Mouse (Mus musculus): ENCODE measurements around the gene Chd4. TPM values are rescaled to one million over a fixed set of nuclear protein-coding genes. Genes with fewer than 3 reads are reported as not detected.

The Chd4 gene
- polyA plus RNA-seq, 1 experiment from 2014 or later, result 107 TPM

- Histone ChIP-seq H3K4me1 (replicated peaks) (peaks cover 47% of the 10 kb centered on the region), H3K27me3 (no peaks in the 10 kb centered on the region), H3K4me3 (peak within 1 kb of the TSS; percentile 98), H3K4me2 (peak within 1 kb of the TSS; percentile 97), H3K27ac (replicated peaks) (peak within 1 kb of the TSS; percentile 95), H3K36me3 (peaks cover 57% of the 10 kb centered on the region), H3K9ac (peak within 1 kb of the TSS; percentile 97), H3K9me3 (no peaks in the 10 kb centered on the region)
- WGBS, result under 1% methylated on average over 18 of the region's 18 CpGs
- ATAC-seq (ENCODE audit: low read depth), result peak; percentile 18
These were observed 70.4 kb downstream of the Chd4 start, which contains the start of gene Gapdh for GRCm38 (mm10) chr6:125166051-125166751. Gene Gapdh (minus strand): TSS chr6:125166467.

- ATAC-seq (ENCODE audit: low read depth), result no peak
- Histone ChIP-seq H3K4me2 (peak overlapping the region; percentile 97), H3K27ac (replicated peaks) (peak overlapping the region; percentile 95), H3K9ac (peak overlapping the region; percentile 97), H3K36me3 (peaks cover 61% of the 10 kb centered on the region), H3K9me3 (no peaks in the 10 kb centered on the region), H3K4me3 (peak overlapping the region; percentile 98; the same call in 1 of the 2 replicates), H3K4me1 (replicated peaks) (peaks cover 42% of the 10 kb centered on the region), H3K27me3 (no peaks in the 10 kb centered on the region)
- WGBS, result 17% methylated on average over 10 of the region's 10 CpGs
These were observed 71.3 kb downstream of the Chd4 start for GRCm38 (mm10) chr6:125166861-125167650.

- no peak for ATAC-seq (ENCODE audit: low read depth)
- Histone ChIP-seq H3K27me3 (no peaks in the 10 kb centered on the region), H3K4me2 (no peak overlapping the region), H3K36me3 (peaks cover 65% of the 10 kb centered on the region), H3K9me3 (no peaks in the 10 kb centered on the region), H3K4me3 (no peak overlapping the region), H3K4me1 (replicated peaks) (peaks cover 36% of the 10 kb centered on the region), H3K27ac (replicated peaks) (no peak overlapping the region), H3K9ac (no peak overlapping the region)
- WGBS, result 90% methylated on average over 14 of the region's 14 CpGs
These were observed 72.3 kb downstream of the Chd4 start for GRCm38 (mm10) chr6:125168086-125168485.

- ATAC-seq (ENCODE audit: low read depth), result no peak
- 89% methylated on average over 6 of the region's 6 CpGs for WGBS
- Histone ChIP-seq H3K27me3 (no peaks in the 10 kb centered on the region), H3K36me3 (peaks cover 81% of the 10 kb centered on the region), H3K4me3 (no peak overlapping the region), H3K9ac (no peak overlapping the region), H3K4me1 (replicated peaks) (peaks cover 22% of the 10 kb centered on the region), H3K27ac (replicated peaks) (no peak overlapping the region), H3K9me3 (no peaks in the 10 kb centered on the region), H3K4me2 (no peak overlapping the region)
These were observed 74.4 kb downstream of the Chd4 start for GRCm38 (mm10) chr6:125170194-125170593.

GRCm38 (mm10) chr6:125172474-125172873, 76.7 kb downstream of the Chd4 start:
- Histone ChIP-seq H3K4me3 (no peak overlapping the region), H3K36me3 (peaks cover 100% of the 10 kb centered on the region), H3K9me3 (no peaks in the 10 kb centered on the region), H3K9ac (no peak overlapping the region), H3K27me3 (no peaks in the 10 kb centered on the region), H3K4me1 (replicated peaks) (peaks cover 4% of the 10 kb centered on the region), H3K4me2 (no peak overlapping the region), H3K27ac (replicated peaks) (no peak overlapping the region)
- WGBS, result 94% methylated on average over 2 of the region's 2 CpGs
- ATAC-seq (ENCODE audit: low read depth), result no peak

GRCm38 (mm10) chr6:125173256-125173655, 77.5 kb downstream of the Chd4 start:
- H3K27ac ChIP-seq (replicated peaks), result no peak overlapping the region
- WGBS, result 95% methylated on average over 7 of the region's 7 CpGs

GRCm38 (mm10) chr6:125175469-125175868, 79.7 kb downstream of the Chd4 start:
- no peak overlapping the region for H3K9ac ChIP-seq
- H3K27me3 ChIP-seq, result no peaks in the 10 kb centered on the region
- H3K27ac ChIP-seq (replicated peaks), result no peak overlapping the region
- no peaks in the 10 kb centered on the region for H3K9me3 ChIP-seq
- H3K4me2 ChIP-seq, result no peak overlapping the region
- H3K36me3 ChIP-seq, result peaks cover 100% of the 10 kb centered on the region
- ATAC-seq (ENCODE audit: low read depth), result no peak
- H3K4me1 ChIP-seq (replicated peaks), result no peaks in the 10 kb centered on the region
- H3K4me3 ChIP-seq, result no peak overlapping the region
- 94% methylated on average over 5 of the region's 5 CpGs for WGBS

More at GRCm38 (mm10) chr6:125173256-125173655, 77.5 kb downstream of the Chd4 start:
- Histone ChIP-seq H3K27me3 (no peaks in the 10 kb centered on the region), H3K4me1 (replicated peaks) (no peaks in the 10 kb centered on the region), H3K36me3 (peaks cover 100% of the 10 kb centered on the region), H3K4me3 (no peak overlapping the region), H3K9me3 (no peaks in the 10 kb centered on the region), H3K4me2 (no peak overlapping the region), H3K9ac (no peak overlapping the region)
- ATAC-seq (ENCODE audit: low read depth), result no peak

- Histone ChIP-seq H3K4me3 (no peak overlapping the region), H3K9ac (no peak overlapping the region), H3K9me3 (no peaks in the 10 kb centered on the region), H3K27me3 (no peaks in the 10 kb centered on the region), H3K4me1 (replicated peaks) (no peaks in the 10 kb centered on the region), H3K36me3 (peaks cover 98% of the 10 kb centered on the region), H3K27ac (replicated peaks) (no peak overlapping the region), H3K4me2 (no peak overlapping the region)
- WGBS, result 91% methylated on average over 7 of the region's 7 CpGs
- no peak for ATAC-seq (ENCODE audit: low read depth)
These were observed 83.8 kb downstream of the Chd4 start for GRCm38 (mm10) chr6:125179601-125180000.

Small RNA genes lying within 50 kb of the gene (microRNA-seq; reads per million reads assigned to microRNA genes)
- not detected for gene Mir7045

Other genes starting within 250 kb of the Chd4 start
- 20.5 and 20.6 TPM in 2 replicates for gene P3h3, start 238.2 kb upstream of the Chd4 start, polyA plus RNA-seq (2015; fragmentation: Nextera tagmentation; extraction: Ambion mirVana)
- gene Gpr162, start 232.0 kb upstream of the Chd4 start, polyA plus RNA-seq (2015; fragmentation: Nextera tagmentation; extraction: Ambion mirVana), result 21.2 and 22.4 TPM in 2 replicates
- 0.21 TPM in 1 of 2 replicates, not detected in the other for gene Cd4, start 207.8 kb upstream of the Chd4 start, polyA plus RNA-seq (2015; fragmentation: Nextera tagmentation; extraction: Ambion mirVana)
- gene Lag3, start 184.3 kb upstream of the Chd4 start, polyA plus RNA-seq (2015; fragmentation: Nextera tagmentation; extraction: Ambion mirVana), result 2.2 and 3.2 TPM in 2 replicates
- gene Ptms, start 175.9 kb upstream of the Chd4 start, polyA plus RNA-seq (2015; fragmentation: Nextera tagmentation; extraction: Ambion mirVana), result 797 TPM in 2 replicates
- gene Mlf2, start 164.6 kb upstream of the Chd4 start, polyA plus RNA-seq (2015; fragmentation: Nextera tagmentation; extraction: Ambion mirVana), result 535 and 552 TPM in 2 replicates
- 85.4 and 96.4 TPM in 2 replicates for gene Cops7a, start 130.4 kb upstream of the Chd4 start, polyA plus RNA-seq (2015; fragmentation: Nextera tagmentation; extraction: Ambion mirVana)
- 28.4 and 28.9 TPM in 2 replicates for gene Pianp, start 99.3 kb upstream of the Chd4 start, polyA plus RNA-seq (2015; fragmentation: Nextera tagmentation; extraction: Ambion mirVana)
- 20.0 and 23.2 TPM in 2 replicates for gene Zfp384, start 86.8 kb upstream of the Chd4 start, polyA plus RNA-seq (2015; fragmentation: Nextera tagmentation; extraction: Ambion mirVana)
- 147 and 148 TPM in 2 replicates for gene Ing4, start 56.2 kb upstream of the Chd4 start, polyA plus RNA-seq (2015; fragmentation: Nextera tagmentation; extraction: Ambion mirVana)
- 19.0 and 21.0 TPM in 2 replicates for gene Acrbp, start 46.3 kb upstream of the Chd4 start, polyA plus RNA-seq (2015; fragmentation: Nextera tagmentation; extraction: Ambion mirVana)
- gene Lpar5, start 28.1 kb upstream of the Chd4 start, polyA plus RNA-seq (2015; fragmentation: Nextera tagmentation; extraction: Ambion mirVana), result 0.43 and 0.77 TPM in 2 replicates
- gene Nop2, start 35.9 kb downstream of the Chd4 start, polyA plus RNA-seq (2015; fragmentation: Nextera tagmentation; extraction: Ambion mirVana), result 44.5 and 45.3 TPM in 2 replicates
- gene Iffo1, start 49.3 kb downstream of the Chd4 start, polyA plus RNA-seq (2015; fragmentation: Nextera tagmentation; extraction: Ambion mirVana), result 21.1 and 24.0 TPM in 2 replicates
- 1,206 and 1,336 TPM in 2 replicates for gene Gapdh, start 70.5 kb downstream of the Chd4 start, polyA plus RNA-seq (2015; fragmentation: Nextera tagmentation; extraction: Ambion mirVana)
- 48.8 and 69.2 TPM in 2 replicates for gene Ncapd2, start 95.7 kb downstream of the Chd4 start, polyA plus RNA-seq (2015; fragmentation: Nextera tagmentation; extraction: Ambion mirVana)
- 143 and 158 TPM in 2 replicates for gene Mrpl51, start 95.8 kb downstream of the Chd4 start, polyA plus RNA-seq (2015; fragmentation: Nextera tagmentation; extraction: Ambion mirVana)
- gene Vamp1, start 119.6 kb downstream of the Chd4 start, polyA plus RNA-seq (2015; fragmentation: Nextera tagmentation; extraction: Ambion mirVana), result 16.2 and 17.1 TPM in 2 replicates
- 4.8 and 5.5 TPM in 2 replicates for gene Tapbpl, start 135.9 kb downstream of the Chd4 start, polyA plus RNA-seq (2015; fragmentation: Nextera tagmentation; extraction: Ambion mirVana)
- gene Cd27, start 141.0 kb downstream of the Chd4 start, polyA plus RNA-seq (2015; fragmentation: Nextera tagmentation; extraction: Ambion mirVana), result 1.3 and 1.6 TPM in 2 replicates
- gene Tuba3a, start 190.1 kb downstream of the Chd4 start, polyA plus RNA-seq (2015; fragmentation: Nextera tagmentation; extraction: Ambion mirVana), result not detected in 2 replicates
- 16.3 and 17.5 TPM in 2 replicates for gene Ltbr, start 217.9 kb downstream of the Chd4 start, polyA plus RNA-seq (2015; fragmentation: Nextera tagmentation; extraction: Ambion mirVana)
- gene Scnn1a, start 224.7 kb downstream of the Chd4 start, polyA plus RNA-seq (2015; fragmentation: Nextera tagmentation; extraction: Ambion mirVana), result 0.36 and 0.63 TPM in 2 replicates

Measured in neural tube, embryonic 13.5 days (tissue).